Mouse (Mus musculus) right cerebral cortex, postnatal 10 days (tissue): Measurements from ENCODE around the gene C2.

ENCODE experiments used
- DNase-seq, 2 experiments: peaks; one replicate each; pipeline ENCODE4 v3.0.0; 2021; ENCODE audit warnings: low spot score in 2 of 2

Gene C2

DNA sequence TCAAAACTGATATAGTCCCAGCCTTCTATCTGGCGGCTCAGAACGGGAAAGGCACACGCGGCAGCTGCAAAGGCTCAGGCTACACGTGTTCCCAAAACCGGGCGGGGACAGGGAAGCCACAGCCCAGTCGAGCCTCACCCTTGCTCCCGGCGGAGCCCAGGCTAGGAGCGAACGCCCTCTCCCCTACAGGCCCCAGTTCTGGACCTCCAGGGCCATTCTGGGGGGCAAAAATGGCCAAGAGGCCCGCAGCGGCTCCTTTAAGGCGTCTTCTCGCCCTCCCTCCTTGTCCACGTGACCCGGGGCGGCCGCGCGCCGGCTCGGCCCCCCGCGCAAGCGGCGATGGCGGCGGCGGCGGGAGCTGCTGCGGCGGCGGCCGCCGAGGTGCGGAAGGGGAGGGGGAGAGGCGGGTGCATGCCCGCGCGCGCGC is at the start of gene C2, which contains the start of gene Ehmt2:
Gene C2 (minus strand): TSS at position 106 of the 427 bp plus-strand sequence.
Gene Ehmt2 (plus strand): TSS at position 310 of the 427 bp plus-strand sequence.
- DNase-seq, result peak; percentile 89 to 90

DNA sequence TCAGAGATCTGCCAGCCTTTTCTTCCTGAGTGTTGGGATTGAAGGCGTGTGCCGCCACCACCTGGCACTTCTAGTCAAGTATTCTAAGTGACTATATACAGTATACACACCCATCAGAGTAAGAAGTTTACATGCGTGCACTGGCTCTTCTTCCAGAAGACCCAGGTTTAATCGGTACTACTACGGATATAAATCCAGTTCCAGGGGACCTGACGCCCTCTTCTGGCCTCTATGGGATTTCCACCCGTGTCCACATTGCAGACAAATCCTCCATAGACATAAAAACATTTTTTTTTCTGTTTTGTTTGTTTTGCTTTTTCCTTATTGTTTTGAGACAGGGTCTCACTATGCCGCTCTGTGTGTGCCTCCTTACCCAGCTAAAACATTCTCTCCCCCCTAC is 49.5 kb upstream of the C2 start:
- no peak for DNase-seq

DNA sequence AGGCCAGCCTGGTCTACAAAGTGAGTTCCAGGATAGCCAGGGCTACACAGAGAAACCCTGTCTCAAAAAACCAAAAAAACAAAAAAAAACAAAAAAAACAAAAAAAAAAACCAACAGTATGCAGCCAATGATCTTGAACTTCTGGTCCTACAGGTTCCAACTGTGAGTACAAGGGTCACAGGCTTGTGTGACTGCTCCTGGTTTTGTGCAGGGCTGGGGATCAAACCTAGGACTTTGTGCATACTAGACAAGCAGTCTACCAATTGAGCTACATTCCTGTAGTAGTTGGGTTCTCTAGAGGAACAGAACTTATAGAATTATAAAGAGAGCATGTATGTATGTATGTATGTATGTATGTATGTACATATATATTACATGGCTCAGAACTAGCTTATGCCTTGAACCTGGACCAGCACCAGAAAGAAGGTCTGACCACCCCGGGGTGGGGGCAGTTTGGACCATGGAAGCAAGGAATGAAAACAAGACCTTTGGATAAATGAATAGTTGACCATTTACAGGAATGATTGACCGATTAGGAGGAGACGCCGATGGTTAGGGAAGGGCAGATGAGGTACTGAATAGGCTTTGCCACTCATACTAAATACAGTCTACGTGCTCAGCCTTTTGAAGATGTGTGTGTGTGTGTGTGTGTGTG is 48.5 kb upstream of the C2 start:
- no peak for DNase-seq

DNA sequence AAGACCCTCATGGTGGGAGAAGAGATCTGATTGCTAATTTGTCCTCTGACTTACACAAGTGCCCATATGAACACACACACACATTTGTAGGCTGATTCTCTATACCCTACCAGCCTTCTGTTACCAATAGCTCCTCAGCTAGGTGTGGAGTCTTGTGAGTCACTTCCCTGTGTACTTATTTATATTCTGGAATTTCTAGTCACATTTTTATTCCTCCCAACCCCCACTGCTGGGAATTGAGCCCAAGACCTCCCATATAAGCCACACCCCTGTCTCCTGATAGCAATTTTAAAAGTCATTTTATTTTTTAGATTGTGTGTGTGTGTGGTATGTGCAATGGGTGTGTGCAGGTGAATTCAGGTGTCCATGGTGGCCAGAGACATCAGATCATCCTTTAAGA is 46.3 kb upstream of the C2 start:
- DNase-seq, result no peak

DNA sequence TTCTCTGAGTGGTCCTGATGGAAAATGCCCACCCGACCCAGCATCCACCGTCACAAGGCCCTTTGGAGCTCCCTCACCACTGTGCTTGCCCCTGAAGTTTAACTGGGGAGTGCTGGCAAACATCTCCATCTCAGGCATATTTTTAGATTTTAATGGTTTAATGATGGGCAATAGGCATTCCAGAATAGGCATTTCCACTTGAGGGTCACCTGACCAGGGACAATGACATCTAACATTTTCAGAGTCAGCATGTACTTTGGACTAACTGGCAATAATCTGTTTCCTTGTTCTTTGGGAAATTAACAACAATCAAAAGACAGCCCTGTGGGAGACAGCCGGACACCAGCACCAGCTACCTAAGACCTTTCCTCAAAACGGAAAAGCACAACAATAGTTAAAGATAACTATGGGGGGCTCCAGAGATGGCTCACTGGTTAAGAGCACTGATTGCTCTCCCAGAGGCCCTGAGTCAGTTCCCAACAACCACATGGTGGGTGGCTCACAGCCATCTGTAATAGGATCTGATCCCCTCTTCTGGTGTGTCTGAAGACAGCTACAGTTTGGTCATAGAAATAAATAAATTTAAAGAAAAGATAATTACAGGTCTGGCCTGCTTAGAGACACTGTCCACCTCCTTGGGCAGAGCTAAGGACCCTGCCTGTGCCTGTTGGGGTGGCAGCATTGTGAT is 45.2 kb upstream of the C2 start:
- no peak for DNase-seq

DNA sequence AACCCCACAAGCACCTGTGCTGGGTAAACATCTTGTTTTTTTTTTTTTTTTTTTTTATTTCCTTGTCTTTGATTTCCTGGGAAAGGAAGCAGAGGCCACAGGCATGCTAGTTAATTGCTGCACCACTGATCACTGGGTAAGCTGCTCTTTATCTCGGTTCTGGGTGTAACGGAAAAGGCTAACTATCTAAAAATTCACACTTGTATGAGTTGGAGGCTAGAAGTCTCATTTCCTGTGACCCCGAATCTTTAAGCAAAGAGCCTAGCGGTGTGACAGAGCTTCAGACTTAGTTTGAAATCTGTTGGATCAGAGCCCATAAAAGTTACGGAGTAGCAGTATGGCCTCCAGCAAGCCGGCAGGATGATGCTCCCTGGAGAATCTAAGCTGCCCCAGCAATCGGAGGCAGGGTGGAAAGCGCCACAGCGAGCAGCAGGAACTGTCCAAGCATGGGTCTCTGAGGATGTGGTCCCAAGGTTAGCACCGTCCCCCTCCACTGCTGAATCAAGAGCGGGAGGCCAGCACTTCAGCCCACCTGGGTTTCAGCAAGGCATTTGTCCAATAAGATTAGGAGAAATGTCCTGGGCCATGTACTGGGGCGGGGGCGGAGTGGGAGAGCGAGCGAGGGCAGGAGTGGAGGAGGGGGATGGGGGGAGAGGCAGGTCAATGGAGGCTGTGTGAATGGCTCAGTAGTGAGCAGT is 43.4 kb upstream of the C2 start:
- no peak for DNase-seq

DNA sequence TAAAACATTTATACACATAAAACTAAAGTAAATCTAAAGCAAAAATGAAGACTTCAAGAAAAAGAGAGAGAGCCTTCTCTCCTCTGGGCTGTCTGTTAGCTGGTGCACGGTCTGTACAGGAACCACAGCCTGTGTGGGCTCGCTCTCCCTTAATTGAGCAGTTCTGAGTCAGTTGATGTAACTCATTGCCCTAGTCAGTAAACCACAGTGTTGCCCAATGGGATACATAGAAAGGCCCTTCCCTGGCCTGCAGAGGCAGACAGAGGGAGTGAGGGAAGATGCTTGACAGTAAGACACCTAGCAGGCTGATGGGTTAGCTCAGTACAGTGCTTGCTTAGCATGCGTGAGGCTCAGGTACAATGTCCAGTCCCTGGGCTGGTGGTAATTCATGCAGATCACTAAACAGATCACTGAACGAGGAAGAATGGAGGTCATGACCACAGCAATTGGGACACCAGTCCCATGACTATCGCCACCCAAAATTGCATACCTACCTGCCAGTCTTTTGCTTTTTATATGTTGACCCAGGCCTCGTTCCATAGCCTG is 40.0 kb upstream of the C2 start:
- DNase-seq, result no peak

DNA sequence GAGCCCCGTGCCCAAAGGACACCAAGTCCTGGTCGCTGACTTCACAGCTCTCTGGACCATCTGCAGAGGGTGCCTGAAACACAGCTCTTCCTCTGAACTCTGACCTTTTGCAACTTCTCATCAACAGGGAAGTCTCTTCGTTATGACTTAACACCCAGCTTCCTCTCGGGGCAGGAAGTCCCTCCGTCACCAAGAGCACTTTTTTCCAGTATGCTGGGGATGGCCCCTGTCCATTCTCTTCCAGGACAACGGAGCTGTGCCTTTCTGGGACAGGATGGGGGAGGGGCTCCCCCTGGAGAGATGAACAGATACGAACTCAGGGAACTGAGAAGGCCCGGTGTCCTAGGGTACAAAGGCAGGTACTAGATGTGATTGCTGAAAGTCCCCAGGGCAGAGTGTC is 36.8 kb upstream of the C2 start:
- no peak for DNase-seq

DNA sequence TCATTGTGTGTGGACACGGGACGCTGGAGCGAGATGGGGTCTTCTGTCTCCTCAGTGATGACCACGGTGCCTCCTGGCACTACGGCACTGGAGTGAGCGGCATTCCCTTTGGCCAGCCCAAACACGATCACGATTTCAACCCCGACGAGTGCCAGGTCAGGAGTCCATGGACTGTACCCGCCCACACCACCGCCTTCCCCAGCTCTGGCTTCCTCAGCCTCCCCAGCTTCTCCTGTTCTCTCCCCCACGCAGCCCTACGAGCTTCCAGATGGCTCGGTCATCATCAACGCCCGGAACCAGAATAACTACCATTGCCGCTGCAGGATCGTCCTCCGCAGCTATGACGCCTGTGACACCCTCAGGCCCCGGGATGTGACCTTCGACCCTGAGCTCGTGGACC is 36.0 kb upstream of the C2 start:
- no peak for DNase-seq

DNA sequence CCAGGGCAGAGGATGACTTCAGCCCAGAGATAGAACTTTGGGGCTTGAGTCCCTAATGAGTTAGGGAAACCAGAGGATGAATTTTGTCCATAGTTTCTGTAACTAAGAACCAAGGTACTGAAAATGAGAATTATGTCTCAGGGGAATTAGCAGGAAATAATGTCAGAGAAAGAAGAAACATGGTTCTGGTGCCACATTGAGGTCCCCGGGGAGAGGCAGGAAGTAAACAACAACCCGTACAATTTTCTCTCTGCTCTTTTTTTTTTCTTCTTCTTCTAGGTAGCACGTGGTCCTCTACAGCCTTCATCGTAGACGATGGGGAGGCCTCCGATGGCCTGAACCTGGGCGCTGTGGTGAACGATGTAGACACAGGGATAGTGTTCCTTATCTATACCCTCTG is 34.2 kb upstream of the C2 start:
- no peak for DNase-seq

DNA sequence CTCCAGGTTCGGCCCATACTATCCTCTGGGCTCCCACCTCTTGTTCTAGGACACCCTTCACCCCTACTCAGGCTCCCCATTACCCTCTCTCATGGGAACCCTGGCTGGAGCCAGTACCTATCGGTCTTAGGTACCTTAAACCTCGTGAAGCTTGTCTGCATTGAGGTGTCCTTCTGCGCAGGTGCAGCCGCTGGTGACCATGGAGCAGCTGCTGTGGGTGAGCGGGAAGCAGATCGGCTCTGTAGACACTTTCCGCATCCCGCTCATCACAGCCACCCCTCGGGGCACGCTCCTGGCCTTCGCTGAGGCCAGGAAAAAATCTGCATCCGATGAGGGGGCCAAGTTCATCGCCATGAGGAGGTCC is 33.7 kb upstream of the C2 start:
- DNase-seq, result peak in 1 of 2 experiments; percentile 63

DNA sequence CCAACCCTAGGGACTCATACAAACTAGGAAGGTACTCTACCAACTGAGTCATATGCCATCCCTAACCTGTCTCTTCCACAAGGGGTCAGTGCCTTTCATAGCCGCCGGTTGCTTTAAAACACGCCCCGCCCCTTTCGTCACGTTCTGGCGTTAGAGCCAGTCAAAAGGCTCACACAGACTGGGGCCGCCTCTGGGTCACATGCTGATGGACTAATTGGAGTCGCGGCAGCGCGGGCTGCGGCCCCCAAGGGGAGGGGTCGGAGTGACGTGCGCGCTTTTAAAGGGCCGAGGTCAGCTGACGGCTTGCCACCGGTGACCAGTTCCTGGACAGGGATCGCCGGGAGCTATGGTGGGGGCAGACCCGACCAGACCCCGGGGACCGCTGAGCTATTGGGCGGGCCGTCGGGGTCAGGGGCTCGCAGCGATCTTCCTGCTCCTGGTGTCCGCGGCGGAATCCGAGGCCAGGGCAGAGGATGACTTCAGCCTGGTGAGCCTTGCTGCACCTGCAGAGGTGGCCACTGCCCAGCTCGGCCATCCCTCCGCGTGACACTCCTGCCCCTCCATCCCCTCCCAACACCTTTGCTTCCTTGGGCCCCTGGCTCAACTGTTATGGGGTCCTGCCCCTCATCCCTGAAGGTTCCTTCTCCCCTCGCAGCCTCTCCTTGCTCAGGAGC is 33.1 kb upstream of the C2 start, which contains the start of gene Neu1:
Gene Neu1 (plus strand): TSS at position 193 of the 674 bp plus-strand sequence.
- DNase-seq, result peak; percentile 99

DNA sequence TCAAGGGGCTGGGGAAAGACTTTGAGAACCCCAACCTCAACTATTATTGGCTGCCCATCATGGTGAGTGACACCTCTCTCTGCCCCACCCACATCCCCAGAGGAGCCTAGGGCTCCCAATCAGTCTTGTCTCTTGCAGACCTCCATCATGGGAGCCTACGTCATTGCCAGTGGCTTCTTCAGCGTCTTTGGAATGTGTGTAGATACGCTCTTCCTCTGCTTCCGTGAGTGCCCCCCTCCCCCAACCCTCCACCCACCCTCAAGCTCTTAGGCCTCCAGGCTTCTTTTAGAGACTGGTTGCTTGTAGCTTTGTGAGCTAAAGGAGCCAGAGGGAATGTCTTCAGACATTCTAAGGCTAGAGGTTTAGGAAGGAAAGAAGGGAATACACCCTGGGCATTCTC is 30.8 kb upstream of the C2 start:
- no peak for DNase-seq

DNA sequence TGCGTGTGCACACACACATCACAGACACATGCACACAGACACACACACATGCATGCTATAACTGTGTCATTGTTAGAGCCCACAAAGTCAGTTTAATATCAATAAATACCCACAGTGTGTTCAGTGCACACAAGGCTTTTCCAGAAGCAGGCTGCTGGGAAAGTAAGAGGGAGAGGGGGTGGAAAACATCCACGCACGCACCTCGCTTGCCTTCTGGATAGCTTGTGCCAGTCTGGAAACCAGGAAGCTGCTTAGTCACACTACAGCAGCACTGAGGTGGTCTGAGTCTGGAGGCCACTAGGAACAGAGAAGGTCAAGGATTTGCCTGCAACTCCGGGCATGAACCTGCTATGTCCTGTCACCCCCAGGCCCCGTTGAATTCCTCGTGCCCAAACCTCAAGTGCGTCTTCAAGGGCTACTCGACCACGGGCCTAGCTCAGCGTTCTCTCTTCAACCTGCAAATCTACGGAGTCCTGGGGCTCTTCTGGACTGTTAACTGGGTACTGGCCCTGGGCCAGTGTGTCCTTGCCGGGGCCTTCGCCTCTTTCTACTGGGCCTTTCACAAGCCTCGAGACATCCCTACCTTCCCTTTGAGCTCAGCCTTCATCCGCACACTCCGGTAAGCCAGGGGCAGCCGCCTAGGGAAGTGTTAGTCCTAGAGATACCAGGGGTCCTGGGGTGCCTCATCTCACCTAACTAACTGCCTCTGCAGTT is 29.4 kb upstream of the C2 start:
- DNase-seq, result no peak

DNA sequence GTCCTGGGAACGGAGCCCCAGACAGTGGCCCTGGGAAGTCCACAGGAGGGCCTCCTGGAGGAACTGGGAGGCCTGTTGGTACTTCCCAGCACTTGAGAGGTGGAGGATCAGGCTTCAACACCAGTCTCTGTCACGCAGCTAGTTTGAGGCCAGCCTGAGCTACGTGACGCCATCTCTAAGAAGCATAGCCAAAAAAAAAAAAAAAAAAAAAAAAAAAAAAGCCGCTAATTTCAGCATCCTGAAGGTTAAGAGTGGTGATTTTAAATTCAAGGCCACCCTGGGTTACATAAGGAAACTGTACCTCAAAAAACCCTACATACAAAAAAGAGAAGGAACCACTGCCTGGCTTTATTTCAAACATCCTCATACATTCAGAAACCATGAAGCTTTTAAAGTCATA is 26.2 kb upstream of the C2 start:
- no peak for DNase-seq

DNA sequence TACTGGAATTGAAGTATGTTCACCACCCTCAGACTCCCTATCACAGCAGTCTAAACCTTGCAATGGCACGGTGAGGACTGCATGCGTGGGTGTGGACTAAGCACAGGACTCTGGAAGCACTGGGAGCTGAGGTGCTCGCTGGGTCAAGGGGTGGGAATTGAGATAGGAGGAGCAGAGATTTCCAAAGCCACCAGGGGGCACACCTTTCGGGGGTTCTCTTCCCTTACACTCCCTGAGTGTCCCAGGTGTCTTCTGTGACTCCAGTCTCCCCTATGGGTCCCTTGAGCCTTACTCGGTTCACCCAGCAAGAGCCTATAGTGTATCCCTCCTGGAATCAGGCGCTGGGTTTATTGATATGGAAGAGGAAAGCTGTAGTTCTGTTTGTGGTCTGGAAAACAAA is 24.9 kb upstream of the C2 start:
- no peak for DNase-seq

DNA sequence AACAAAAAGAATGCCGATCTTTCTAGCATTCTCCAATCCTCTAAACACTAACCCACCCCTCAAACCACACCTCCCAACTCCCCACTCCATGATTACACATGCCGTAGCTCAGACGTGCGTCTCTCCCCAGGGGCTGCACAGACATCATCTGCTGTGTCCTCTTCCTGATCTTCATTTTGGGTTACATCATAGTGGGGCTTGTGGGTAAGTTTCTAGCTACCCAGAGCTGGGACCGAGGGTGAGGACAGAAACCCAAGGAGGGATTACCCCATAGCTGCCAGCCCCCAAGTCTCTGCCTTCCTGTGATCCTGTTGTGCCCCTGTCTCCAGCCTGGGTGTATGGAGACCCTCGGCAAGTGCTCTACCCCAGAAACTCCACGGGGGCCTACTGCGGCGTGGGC is 19.1 kb upstream of the C2 start:
- DNase-seq, result no peak

DNA sequence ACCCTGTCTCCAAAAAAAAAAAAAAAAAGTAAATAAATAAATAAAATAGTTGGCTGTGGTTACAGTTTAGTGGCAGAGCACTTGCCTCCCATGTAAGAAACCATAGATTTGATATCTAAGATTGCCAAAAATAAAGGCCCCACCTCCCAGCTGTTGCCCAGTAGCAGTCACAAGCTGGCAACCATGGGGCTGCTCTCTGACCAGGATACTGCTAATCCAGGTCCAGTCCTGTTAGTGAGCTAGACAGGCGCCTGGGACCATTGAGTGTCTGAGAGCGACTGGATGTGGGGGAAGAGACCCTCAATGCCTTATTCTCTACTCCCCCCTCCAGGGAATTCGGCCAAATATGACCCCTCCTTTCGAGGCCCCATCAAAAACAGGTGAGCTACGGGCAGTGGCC is 18.3 kb upstream of the C2 start:
- DNase-seq, result no peak

DNA sequence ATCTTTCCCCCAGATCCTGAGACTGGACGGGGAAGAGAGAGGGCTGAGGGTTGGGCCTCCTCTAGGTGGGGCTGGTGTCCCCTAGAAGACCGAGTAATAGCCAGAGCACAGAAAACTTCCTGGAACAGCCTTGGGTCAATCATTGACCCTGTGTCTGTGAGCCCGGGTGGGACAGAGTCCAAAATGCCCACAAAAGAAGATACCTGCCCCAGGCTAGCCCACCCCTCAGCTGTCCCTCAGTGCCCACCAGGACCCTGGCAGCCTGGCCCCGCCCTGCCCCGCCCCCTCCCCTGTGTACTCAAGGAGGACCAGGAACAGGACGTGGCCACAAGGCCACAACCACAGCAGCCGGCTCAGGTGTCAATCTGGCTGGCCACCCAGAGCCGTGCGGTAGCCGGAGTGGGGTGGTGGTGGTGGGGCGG is 17.4 kb upstream of the C2 start:
- DNase-seq, result no peak

DNA sequence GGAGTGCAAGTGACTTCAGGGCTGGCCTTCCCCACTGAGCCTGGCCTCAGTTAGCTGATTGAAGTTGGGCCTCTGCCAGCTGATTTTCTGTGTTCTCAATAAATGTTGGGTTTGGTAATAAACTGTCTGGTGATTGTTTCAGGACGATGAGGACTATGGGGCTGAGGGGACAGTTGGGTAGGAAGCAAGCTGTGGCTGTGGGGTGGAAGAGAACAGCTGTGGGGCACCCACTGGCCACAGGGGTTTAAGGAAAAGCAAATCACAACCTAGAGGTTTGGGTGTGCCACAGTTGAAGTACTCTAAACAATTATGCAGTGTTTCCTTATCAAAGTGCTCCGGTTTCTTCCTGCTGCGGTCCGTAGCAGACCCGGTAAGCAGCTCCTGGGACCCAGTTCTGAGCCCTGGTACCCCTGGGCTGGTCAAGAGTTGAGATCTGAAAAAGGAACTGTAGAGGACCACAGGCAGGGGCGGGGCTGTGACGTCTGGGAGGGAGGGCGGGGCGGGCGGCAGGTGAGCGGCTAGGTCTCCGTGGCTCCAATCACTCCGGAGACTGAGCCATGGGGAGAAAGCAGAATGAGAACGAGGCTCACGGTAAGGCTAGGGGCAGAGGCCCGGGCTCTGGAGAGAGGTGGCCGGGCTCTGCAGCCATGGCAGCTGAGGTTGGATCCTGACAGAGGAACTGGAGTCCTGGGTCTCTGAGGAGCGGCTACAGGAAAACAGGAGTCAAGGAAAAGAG is 16.0 kb upstream of the C2 start, which contains the start of gene Slc44a4:
Gene Slc44a4 (plus strand): TSS at position 537 of the 736 bp plus-strand sequence.
- no peak for DNase-seq

DNA sequence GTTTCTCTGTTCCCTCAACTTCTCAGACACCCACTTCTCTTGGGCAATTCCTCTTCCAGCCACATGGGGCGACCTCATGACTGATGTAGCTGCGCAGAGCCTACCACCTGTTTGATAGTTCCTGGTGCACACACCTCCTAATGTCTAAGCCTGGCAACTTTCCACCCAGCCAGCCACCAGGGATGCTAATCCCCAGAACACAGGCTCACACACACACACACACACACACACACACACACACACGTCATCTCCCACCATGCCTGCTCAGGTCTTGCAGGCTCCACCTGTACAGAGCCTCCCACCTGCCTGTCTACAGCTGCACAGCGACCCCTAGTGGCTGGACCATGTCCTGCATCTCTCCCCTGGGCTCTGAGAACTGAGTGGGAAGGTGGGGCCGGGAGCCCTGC is 13.9 kb upstream of the C2 start:
- DNase-seq, result peak; percentile 54 to 59
